Mouse (Mus musculus): ENCODE results near the gene Catsper2. TPM values are rescaled to one million over a fixed set of nuclear protein-coding genes. Genes with fewer than 3 reads are reported as not detected.
"Not testable (repeated sequence)": the region's sequence is repeated elsewhere in the genome, so short reads cannot be mapped to it uniquely, and the experiment has no call there.

Gene Catsper2
- polyA plus RNA-seq, 1 experiment from 2014 or later = 3.4 TPM

- H3K27ac ChIP-seq (ENCODE audit: low read length) = no peak overlapping the region
- H3K36me3 ChIP-seq (ENCODE audit: control insufficient read depth, insufficient read depth) = peaks cover 9% of the 10 kb centered on the region
- H3K4me2 ChIP-seq (ENCODE audit: low read depth, low read length) = peak overlapping the region; percentile 68
- H3K9me3 ChIP-seq (replicated peaks; ENCODE audit: control insufficient read depth, low read length) = no peaks in the 10 kb centered on the region
- peak overlapping the region; percentile 99; the same call in 1 of the 2 replicates for H3K9ac ChIP-seq (ENCODE audit: low read length)
- H3K27me3 ChIP-seq (ENCODE audit: control insufficient read depth, insufficient read depth, low read length) = no peaks in the 10 kb centered on the region
- ATAC-seq (replicated peaks; ENCODE audit: extremely low read depth, insufficient read depth, low FRiP score) = no peak
- H3K4me3 ChIP-seq (ENCODE audit: low read length) = peak overlapping the region; percentile 90
- WGBS = 50% methylated on average over 3 of the region's 3 CpGs
- peaks cover 24% of the 10 kb centered on the region for H3K4me1 ChIP-seq (ENCODE audit: control insufficient read depth, insufficient read depth, low read length)
Measured at GRCm38 (mm10) chr2:121415591-121415990, 2.0 kb upstream of the Catsper2 start.

- no peak for ATAC-seq (replicated peaks; ENCODE audit: extremely low read depth, insufficient read depth, low FRiP score)
- H3K27ac ChIP-seq (ENCODE audit: low read length) = 0 out of 2 replicates have a peak overlapping the region, but pooled peaks have one; percentile 13
- WGBS = 32% methylated on average over 3 of the region's 3 CpGs
Measured at GRCm38 (mm10) chr2:121415103-121415502, 1.5 kb upstream of the Catsper2 start.

GRCm38 (mm10) chr2:121414139-121414685, 620 bp upstream of the Catsper2 start:
- H3K4me3 ChIP-seq (ENCODE audit: low read length) = peak overlapping the region; percentile 90
- peak overlapping the region; percentile 68 for H3K4me2 ChIP-seq (ENCODE audit: low read depth, low read length)
- WGBS = under 1% methylated on average over 32 of the region's 32 CpGs
- peak overlapping the region; percentile 97 for H3K27ac ChIP-seq (ENCODE audit: low read length)
- no peaks in the 10 kb centered on the region for H3K27me3 ChIP-seq (ENCODE audit: control insufficient read depth, insufficient read depth, low read length)
- H3K9me3 ChIP-seq (replicated peaks; ENCODE audit: control insufficient read depth, low read length) = no peaks in the 10 kb centered on the region
- H3K4me1 ChIP-seq (ENCODE audit: control insufficient read depth, insufficient read depth, low read length) = peaks cover 24% of the 10 kb centered on the region
- H3K36me3 ChIP-seq (ENCODE audit: control insufficient read depth, insufficient read depth) = peaks cover 9% of the 10 kb centered on the region
- peak overlapping the region; percentile 99 for H3K9ac ChIP-seq (ENCODE audit: low read length)
- ATAC-seq (replicated peaks; ENCODE audit: extremely low read depth, insufficient read depth, low FRiP score) = peak; percentile 30

More at GRCm38 (mm10) chr2:121415103-121415502, 1.5 kb upstream of the Catsper2 start:
- Histone ChIP-seq H3K4me3 (ENCODE audit: low read length) (peak overlapping the region; percentile 90), H3K4me1 (ENCODE audit: control insufficient read depth, insufficient read depth, low read length) (peaks cover 24% of the 10 kb centered on the region), H3K27me3 (ENCODE audit: control insufficient read depth, insufficient read depth, low read length) (no peaks in the 10 kb centered on the region), H3K9ac (ENCODE audit: low read length) (peak overlapping the region; percentile 99), H3K36me3 (ENCODE audit: control insufficient read depth, insufficient read depth) (peaks cover 9% of the 10 kb centered on the region), H3K4me2 (ENCODE audit: low read depth, low read length) (peak overlapping the region; percentile 68), H3K9me3 (replicated peaks; ENCODE audit: control insufficient read depth, low read length) (no peaks in the 10 kb centered on the region)

GRCm38 (mm10) chr2:121412843-121413386, 677 bp downstream of the Catsper2 start:
- 2% methylated on average over 4 of the region's 4 CpGs for WGBS
- no peak for ATAC-seq (replicated peaks; ENCODE audit: extremely low read depth, insufficient read depth, low FRiP score)

GRCm38 (mm10) chr2:121408160-121408559, 5.4 kb downstream of the Catsper2 start:
- 42% methylated on average over 4 of the region's 4 CpGs for WGBS
- ATAC-seq (replicated peaks; ENCODE audit: extremely low read depth, insufficient read depth, low FRiP score) = no peak
- no peak overlapping the region for H3K9ac ChIP-seq (ENCODE audit: low read length)
- H3K4me3 ChIP-seq (ENCODE audit: low read length) = no peak overlapping the region
- H3K27ac ChIP-seq (ENCODE audit: low read length) = no peak overlapping the region
- peaks cover 2% of the 10 kb centered on the region; the same call in 1 of the 2 replicates for H3K4me1 ChIP-seq (ENCODE audit: control insufficient read depth, insufficient read depth, low read length)
- no peaks in the 10 kb centered on the region for H3K9me3 ChIP-seq (replicated peaks; ENCODE audit: control insufficient read depth, low read length)
- H3K36me3 ChIP-seq (ENCODE audit: control insufficient read depth, insufficient read depth) = no peaks in the 10 kb centered on the region; the same call in 1 of the 2 replicates
- no peaks in the 10 kb centered on the region for H3K27me3 ChIP-seq (ENCODE audit: control insufficient read depth, insufficient read depth, low read length)
- no peak overlapping the region for H3K4me2 ChIP-seq (ENCODE audit: low read depth, low read length)

More at GRCm38 (mm10) chr2:121412843-121413386, 677 bp downstream of the Catsper2 start:
- H3K4me3 ChIP-seq (ENCODE audit: low read length) = peak overlapping the region; percentile 90
- H3K4me2 ChIP-seq (ENCODE audit: low read depth, low read length) = peak overlapping the region; percentile 78
- H3K27me3 ChIP-seq (ENCODE audit: control insufficient read depth, insufficient read depth, low read length) = no peaks in the 10 kb centered on the region
- H3K9me3 ChIP-seq (replicated peaks; ENCODE audit: control insufficient read depth, low read length) = no peaks in the 10 kb centered on the region
- peaks cover 21% of the 10 kb centered on the region for H3K4me1 ChIP-seq (ENCODE audit: control insufficient read depth, insufficient read depth, low read length)
- peak overlapping the region; percentile 99 for H3K9ac ChIP-seq (ENCODE audit: low read length)
- 0 out of 2 replicates have a peak, but pooled peaks cover under 1% of the 10 kb centered on the region for H3K36me3 ChIP-seq (ENCODE audit: control insufficient read depth, insufficient read depth)
- peak overlapping the region; percentile 87 for H3K27ac ChIP-seq (ENCODE audit: low read length)

GRCm38 (mm10) chr2:121403296-121403695, 10.3 kb downstream of the Catsper2 start:
- ATAC-seq (replicated peaks; ENCODE audit: extremely low read depth, insufficient read depth, low FRiP score) = no peak
- 0 out of 2 replicates have a peak, but pooled peaks cover 2% of the 10 kb centered on the region for H3K9me3 ChIP-seq (replicated peaks; ENCODE audit: control insufficient read depth, low read length)
- H3K9ac ChIP-seq (ENCODE audit: low read length) = no peak overlapping the region
- no peaks in the 10 kb centered on the region; the same call in 1 of the 2 replicates for H3K36me3 ChIP-seq (ENCODE audit: control insufficient read depth, insufficient read depth)
- H3K27ac ChIP-seq (ENCODE audit: low read length) = no peak overlapping the region
- H3K4me2 ChIP-seq (ENCODE audit: low read depth, low read length) = no peak overlapping the region
- no peaks in the 10 kb centered on the region for H3K27me3 ChIP-seq (ENCODE audit: control insufficient read depth, insufficient read depth, low read length)
- no peak overlapping the region for H3K4me3 ChIP-seq (ENCODE audit: low read length)
- no peaks in the 10 kb centered on the region for H3K4me1 ChIP-seq (ENCODE audit: control insufficient read depth, insufficient read depth, low read length)

GRCm38 (mm10) chr2:121396624-121397023, 17.0 kb downstream of the Catsper2 start:
- Histone ChIP-seq H3K4me1 (ENCODE audit: control insufficient read depth, insufficient read depth, low read length) (no peaks in the 10 kb centered on the region), H3K4me2 (ENCODE audit: low read depth, low read length) (no peak overlapping the region), H3K9me3 (replicated peaks; ENCODE audit: control insufficient read depth, low read length) (no peaks in the 10 kb centered on the region), H3K36me3 (ENCODE audit: control insufficient read depth, insufficient read depth) (no peaks in the 10 kb centered on the region), H3K4me3 (ENCODE audit: low read length) (no peak overlapping the region), H3K9ac (ENCODE audit: low read length) (no peak overlapping the region), H3K27me3 (ENCODE audit: control insufficient read depth, insufficient read depth, low read length) (no peaks in the 10 kb centered on the region), H3K27ac (ENCODE audit: low read length) (no peak overlapping the region)
- no peak for ATAC-seq (replicated peaks; ENCODE audit: extremely low read depth, insufficient read depth, low FRiP score)
- WGBS = 13% methylated on average over 8 of the region's 8 CpGs

GRCm38 (mm10) chr2:121386961-121387575, 26.5 kb downstream of the Catsper2 start, which contains the start of gene Strc:
Gene Strc, minus strand, starts transcription at chr2:121387168.
- H3K27me3 ChIP-seq (ENCODE audit: control insufficient read depth, insufficient read depth, low read length); H3K9me3 ChIP-seq (replicated peaks; ENCODE audit: control insufficient read depth, low read length); H3K36me3 ChIP-seq (ENCODE audit: control insufficient read depth, insufficient read depth); H3K4me3 ChIP-seq (ENCODE audit: low read length); H3K27ac ChIP-seq (ENCODE audit: low read length); ATAC-seq (replicated peaks; ENCODE audit: extremely low read depth, insufficient read depth, low FRiP score); H3K9ac ChIP-seq (ENCODE audit: low read length); H3K4me1 ChIP-seq (ENCODE audit: control insufficient read depth, insufficient read depth, low read length); H3K4me2 ChIP-seq (ENCODE audit: low read depth, low read length): not testable (repeated sequence)
- WGBS = 93% methylated on average over 14 of the region's 17 CpGs

GRCm38 (mm10) chr2:121374766-121375165, 38.8 kb downstream of the Catsper2 start:
- Histone ChIP-seq H3K36me3 (ENCODE audit: control insufficient read depth, insufficient read depth) (no peaks in the 10 kb centered on the region), H3K9me3 (replicated peaks; ENCODE audit: control insufficient read depth, low read length) (no peaks in the 10 kb centered on the region), H3K4me2 (ENCODE audit: low read depth, low read length) (no peak overlapping the region), H3K9ac (ENCODE audit: low read length) (no peak overlapping the region), H3K27ac (ENCODE audit: low read length) (no peak overlapping the region), H3K27me3 (ENCODE audit: control insufficient read depth, insufficient read depth, low read length) (no peaks in the 10 kb centered on the region), H3K4me1 (ENCODE audit: control insufficient read depth, insufficient read depth, low read length) (no peaks in the 10 kb centered on the region), H3K4me3 (ENCODE audit: low read length) (no peak overlapping the region)
- ATAC-seq (replicated peaks; ENCODE audit: extremely low read depth, insufficient read depth, low FRiP score) = no peak
- WGBS = 49% methylated on average over 2 of the region's 2 CpGs
